Mouse (Mus musculus): ENCODE results near the gene Tirap.
"Not testable (repeated sequence)": the region's sequence is repeated elsewhere in the genome, so short reads cannot be mapped to it uniquely, and the experiment has no call there.

Tirap gene

GRCm38 (mm10) chr9:35147261-35147660 lies 52.8 kb downstream of the Tirap start:
- not testable (repeated sequence) for DNase-seq

- DNase-seq, result no peak
Measured at GRCm38 (mm10) chr9:35145829-35146228, 54.3 kb downstream of the Tirap start.

GRCm38 (mm10) chr9:35145118-35145517 lies 55.0 kb downstream of the Tirap start:
- DNase-seq, result no peak

GRCm38 (mm10) chr9:35142221-35142620 lies 57.9 kb downstream of the Tirap start:
- DNase-seq, result no peak

- no peak for DNase-seq
Measured at GRCm38 (mm10) chr9:35139231-35139744, 60.8 kb downstream of the Tirap start.

- no peak for DNase-seq
Measured at GRCm38 (mm10) chr9:35138029-35138428, 62.1 kb downstream of the Tirap start.

GRCm38 (mm10) chr9:35135575-35135974 lies 64.5 kb downstream of the Tirap start:
- peak; percentile 31 to 43 for DNase-seq
